Mouse (Mus musculus) left cerebral cortex, adult 18-20 months (tissue): ENCODE measurements around the gene Ccng1. TPM values are rescaled to one million over a fixed set of nuclear protein-coding genes. Genes with fewer than 3 reads are reported as not detected.
"Not testable (repeated sequence)": the region's sequence is repeated elsewhere in the genome, so short reads cannot be mapped to it uniquely, and the experiment has no call there.

Experiments used
- DNase-seq, 2 experiments: peaks; one replicate each; pipeline ENCODE4 v3.0.0; 2021 to 2022; ENCODE audit warnings: low spot score in 2 of 2, mixed read lengths in 1 of 2
- total RNA-seq, 2 experiments: library from RNA; stranded (reverse); gene quantifications; 2 replicates each; pipeline ENCODE4 v1.2.3; 2021

The Ccng1 gene
- total RNA-seq, 2 experiments from 2014 or later: 69.5 to 85.5 TPM

- DNase-seq: peak; percentile 90 to 93
Observed at GRCm38 (mm10) chr11:40733339-40734174, 21.6 kb downstream of the Ccng1 start, which contains the start of the genes Hmmr and Nudcd2. Gene Hmmr (minus strand): TSS chr11:40733422. Gene Nudcd2 (plus strand): TSS chr11:40733667.

GRCm38 (mm10) chr11:40732997-40733338 is 22.1 kb downstream of the Ccng1 start:
- no peak for DNase-seq

- no peak for DNase-seq
Observed at GRCm38 (mm10) chr11:40718324-40718723, 36.8 kb downstream of the Ccng1 start.

- no peak for DNase-seq
Observed at GRCm38 (mm10) chr11:40715524-40715923, 39.6 kb downstream of the Ccng1 start.

- no peak for DNase-seq
Observed at GRCm38 (mm10) chr11:40713858-40714257, 41.3 kb downstream of the Ccng1 start.

- not testable (repeated sequence) for DNase-seq
Observed at GRCm38 (mm10) chr11:40709899-40710298, 45.2 kb downstream of the Ccng1 start.

Other genes with a start within 250 kb of the Ccng1 start
- gene Mat2b, start 60.1 kb downstream of the Ccng1 start, total RNA-seq: 100 to 1,000 TPM; 154 to 159 TPM
- gene Hmmr, start 21.9 kb downstream of the Ccng1 start, total RNA-seq: under 1 TPM; 0.14 to 0.33 TPM
- gene Nudcd2, start 21.6 kb downstream of the Ccng1 start, total RNA-seq: 10 to 100 TPM; 17.0 to 19.5 TPM